Mouse (Mus musculus): ENCODE data around the gene Opa3. TPM values are rescaled to one million over a fixed set of nuclear protein-coding genes. Genes with fewer than 3 reads are reported as not detected.

Gene Opa3
- polyA plus RNA-seq, 1 experiment from 2014 or later: 35.2 TPM

GRCm38 (mm10) chr7:19217492-19217891, 10.6 kb upstream of the Opa3 start:
- Histone ChIP-seq H3K9ac (no peak overlapping the region), H3K4me1 (peaks cover 27% of the 10 kb centered on the region), H3K9me3 (no peaks in the 10 kb centered on the region), H3K27ac (replicated peaks) (0 out of 2 replicates have a peak overlapping the region, but pooled peaks have one; percentile 12), H3K27me3 (replicated peaks) (peaks cover 24% of the 10 kb centered on the region), H3K4me3 (no peak overlapping the region), H3K36me3 (0 out of 2 replicates have a peak, but pooled peaks cover 5% of the 10 kb centered on the region), H3K4me2 (no peak overlapping the region)
- ATAC-seq (ENCODE audit: extremely low read depth, insufficient number of reproducible peaks, low FRiP score, low TSS enrichment): no peak
- 50% methylated on average over 5 of the region's 5 CpGs for whole genome bisulfite sequencing

- no peak for ATAC-seq (ENCODE audit: extremely low read depth, insufficient number of reproducible peaks, low FRiP score, low TSS enrichment)
- Histone ChIP-seq H3K36me3 (0 out of 2 replicates have a peak, but pooled peaks cover 5% of the 10 kb centered on the region), H3K9ac (peak overlapping the region; percentile 59; the same call in 1 of the 2 replicates), H3K9me3 (no peaks in the 10 kb centered on the region), H3K27me3 (replicated peaks) (peaks cover 22% of the 10 kb centered on the region), H3K4me1 (peaks cover 23% of the 10 kb centered on the region), H3K4me2 (no peak overlapping the region), H3K4me3 (no peak overlapping the region), H3K27ac (replicated peaks) (0 out of 2 replicates have a peak overlapping the region, but pooled peaks have one; percentile 12)
- 14% methylated on average over 3 of the region's 3 CpGs for WGBS
Measured at GRCm38 (mm10) chr7:19217944-19218343, 10.2 kb upstream of the Opa3 start.

GRCm38 (mm10) chr7:19220061-19220460, 8.1 kb upstream of the Opa3 start:
- Histone ChIP-seq H3K9me3 (no peaks in the 10 kb centered on the region), H3K27ac (replicated peaks) (no peak overlapping the region), H3K4me3 (no peak overlapping the region), H3K4me2 (no peak overlapping the region), H3K36me3 (peaks cover 9% of the 10 kb centered on the region), H3K4me1 (peaks cover 12% of the 10 kb centered on the region), H3K27me3 (replicated peaks) (0 out of 2 replicates have a peak, but pooled peaks cover 4% of the 10 kb centered on the region), H3K9ac (no peak overlapping the region)
- no peak for ATAC-seq (ENCODE audit: extremely low read depth, insufficient number of reproducible peaks, low FRiP score, low TSS enrichment)
- WGBS: 62% methylated on average over 3 of the region's 3 CpGs

- 88% methylated on average over 16 of the region's 16 CpGs for WGBS
- Histone ChIP-seq H3K9ac (no peak overlapping the region), H3K27me3 (replicated peaks) (no peaks in the 10 kb centered on the region), H3K27ac (replicated peaks) (no peak overlapping the region), H3K9me3 (no peaks in the 10 kb centered on the region), H3K4me1 (peaks cover 20% of the 10 kb centered on the region), H3K4me3 (no peak overlapping the region), H3K36me3 (peaks cover 17% of the 10 kb centered on the region), H3K4me2 (no peak overlapping the region)
- no peak for ATAC-seq (ENCODE audit: extremely low read depth, insufficient number of reproducible peaks, low FRiP score, low TSS enrichment)
Measured at GRCm38 (mm10) chr7:19222189-19222588, 5.9 kb upstream of the Opa3 start.

- Histone ChIP-seq H3K36me3 (peaks cover 17% of the 10 kb centered on the region), H3K4me3 (no peak overlapping the region), H3K4me2 (no peak overlapping the region), H3K27ac (replicated peaks) (no peak overlapping the region), H3K27me3 (replicated peaks) (no peaks in the 10 kb centered on the region), H3K9me3 (no peaks in the 10 kb centered on the region), H3K9ac (no peak overlapping the region), H3K4me1 (peaks cover 17% of the 10 kb centered on the region)
- WGBS: 82% methylated on average over 14 of the region's 14 CpGs
- ATAC-seq (ENCODE audit: extremely low read depth, insufficient number of reproducible peaks, low FRiP score, low TSS enrichment): no peak
Measured at GRCm38 (mm10) chr7:19222875-19223274, 5.3 kb upstream of the Opa3 start.

- ATAC-seq (ENCODE audit: extremely low read depth, insufficient number of reproducible peaks, low FRiP score, low TSS enrichment): no peak
- Histone ChIP-seq H3K27ac (replicated peaks) (no peak overlapping the region), H3K9ac (peak overlapping the region; percentile 50), H3K9me3 (no peaks in the 10 kb centered on the region), H3K27me3 (replicated peaks) (no peaks in the 10 kb centered on the region), H3K4me1 (peaks cover 18% of the 10 kb centered on the region), H3K4me2 (no peak overlapping the region), H3K4me3 (no peak overlapping the region), H3K36me3 (peaks cover 17% of the 10 kb centered on the region)
- 69% methylated on average over 4 of the region's 4 CpGs for WGBS
Measured at GRCm38 (mm10) chr7:19224933-19225332, 3.2 kb upstream of the Opa3 start.

GRCm38 (mm10) chr7:19226817-19227797, 1.0 kb upstream of the Opa3 start:
- ATAC-seq (ENCODE audit: extremely low read depth, insufficient number of reproducible peaks, low FRiP score, low TSS enrichment): no peak
- no peaks in the 10 kb centered on the region for H3K9me3 ChIP-seq
- H3K36me3 ChIP-seq: peaks cover 23% of the 10 kb centered on the region
- H3K4me3 ChIP-seq: peak overlapping the region; percentile 59
- peak overlapping the region; percentile 85 for H3K9ac ChIP-seq
- H3K4me1 ChIP-seq: peaks cover 27% of the 10 kb centered on the region
- H3K27me3 ChIP-seq (replicated peaks): no peaks in the 10 kb centered on the region
- WGBS: 16% methylated on average over 20 of the region's 20 CpGs
- peak overlapping the region; percentile 100 for H3K27ac ChIP-seq (replicated peaks)
- peak overlapping the region; percentile 76 for H3K4me2 ChIP-seq

GRCm38 (mm10) chr7:19228793-19229148, 637 bp downstream of the Opa3 start:
- H3K9ac ChIP-seq: peak overlapping the region; percentile 80
- peaks cover 34% of the 10 kb centered on the region for H3K4me1 ChIP-seq
- H3K27me3 ChIP-seq (replicated peaks): no peaks in the 10 kb centered on the region
- H3K9me3 ChIP-seq: no peaks in the 10 kb centered on the region
- peak overlapping the region; percentile 76 for H3K4me2 ChIP-seq
- peak overlapping the region; percentile 100 for H3K27ac ChIP-seq (replicated peaks)
- 0% methylated on average over 14 of the region's 14 CpGs for WGBS
- peak overlapping the region; percentile 59 for H3K4me3 ChIP-seq
- no peak for ATAC-seq (ENCODE audit: extremely low read depth, insufficient number of reproducible peaks, low FRiP score, low TSS enrichment)
- peaks cover 32% of the 10 kb centered on the region for H3K36me3 ChIP-seq

GRCm38 (mm10) chr7:19229404-19229803, 1.3 kb downstream of the Opa3 start:
- H3K27me3 ChIP-seq (replicated peaks): no peaks in the 10 kb centered on the region
- H3K4me1 ChIP-seq: peaks cover 34% of the 10 kb centered on the region
- H3K9me3 ChIP-seq: no peaks in the 10 kb centered on the region
- H3K4me3 ChIP-seq: peak overlapping the region; percentile 59
- H3K36me3 ChIP-seq: peaks cover 36% of the 10 kb centered on the region
- H3K27ac ChIP-seq (replicated peaks): peak overlapping the region; percentile 72
- H3K4me2 ChIP-seq: peak overlapping the region; percentile 76
- peak overlapping the region; percentile 80 for H3K9ac ChIP-seq
- no peak for ATAC-seq (ENCODE audit: extremely low read depth, insufficient number of reproducible peaks, low FRiP score, low TSS enrichment)
- WGBS: 36% methylated on average over 5 of the region's 5 CpGs

- no peak for ATAC-seq (ENCODE audit: extremely low read depth, insufficient number of reproducible peaks, low FRiP score, low TSS enrichment)
- peak overlapping the region; percentile 80 for H3K9ac ChIP-seq
- H3K36me3 ChIP-seq: peaks cover 32% of the 10 kb centered on the region
- H3K27me3 ChIP-seq (replicated peaks): no peaks in the 10 kb centered on the region
- H3K4me2 ChIP-seq: peak overlapping the region; percentile 76
- WGBS: 91% methylated on average over 2 of the region's 2 CpGs
- H3K9me3 ChIP-seq: no peaks in the 10 kb centered on the region
- no peak overlapping the region for H3K27ac ChIP-seq (replicated peaks)
- no peak overlapping the region for H3K4me3 ChIP-seq
- H3K4me1 ChIP-seq: peaks cover 40% of the 10 kb centered on the region
Measured at GRCm38 (mm10) chr7:19230041-19230580, 2.0 kb downstream of the Opa3 start.

GRCm38 (mm10) chr7:19230899-19231298, 2.8 kb downstream of the Opa3 start:
- H3K36me3 ChIP-seq: peaks cover 24% of the 10 kb centered on the region
- peaks cover 48% of the 10 kb centered on the region for H3K4me1 ChIP-seq
- no peak overlapping the region for H3K4me3 ChIP-seq
- no peaks in the 10 kb centered on the region for H3K27me3 ChIP-seq (replicated peaks)
- 94% methylated on average over 5 of the region's 5 CpGs for WGBS
- H3K27ac ChIP-seq (replicated peaks): no peak overlapping the region
- H3K9me3 ChIP-seq: no peaks in the 10 kb centered on the region
- no peak for ATAC-seq (ENCODE audit: extremely low read depth, insufficient number of reproducible peaks, low FRiP score, low TSS enrichment)
- no peak overlapping the region for H3K4me2 ChIP-seq
- peak overlapping the region; percentile 51; the same call in 1 of the 2 replicates for H3K9ac ChIP-seq

Measured in heart, embryonic 13.5 days (tissue).